Mouse (Mus musculus) embryonic facial prominence, embryonic 15.5 days (tissue): Measurements from ENCODE around the gene Taar8c. TPM values are rescaled to one million over a fixed set of nuclear protein-coding genes. Genes with fewer than 3 reads are reported as not detected.
"Not testable (repeated sequence)": the region's sequence is repeated elsewhere in the genome, so short reads cannot be mapped to it uniquely, and the experiment has no call there.

Experiments used
- ATAC-seq: fragments of 200-750 bp; cut with Nextera tagmentation; 2 replicates; pipeline ENCODE4 v1.8.0; 2017; ENCODE audit warnings: low read depth, moderate TSS enrichment; ENCODE audit not compliant: insufficient number of reproducible peaks, low FRiP score, low TSS enrichment
- H3K27ac ChIP-seq: fragments of 300-500 bp; sonication (generic); replicated peaks from 2 replicates; pipeline ENCODE4 v1.5.1; 2015; ENCODE audit warnings: mild to moderate bottlenecking, inconsistent platforms
- H3K27me3 ChIP-seq: fragments of 300-500 bp; sonication (generic); 2 replicates; pipeline ENCODE4 v1.6.1; 2015; ENCODE audit warnings: inconsistent platforms
- H3K36me3 ChIP-seq: fragments of 300-500 bp; sonication (generic); 2 replicates; pipeline ENCODE4 v1.6.1; 2015; ENCODE audit warnings: mild to moderate bottlenecking, inconsistent platforms
- H3K4me1 ChIP-seq: fragments of 300-500 bp; sonication (generic); 2 replicates; pipeline ENCODE4 v1.6.1; 2015; ENCODE audit warnings: inconsistent platforms
- H3K4me2 ChIP-seq: fragments of 300-500 bp; sonication (generic); replicated peaks from 2 replicates; pipeline ENCODE4 v1.6.1; 2015; ENCODE audit warnings: mild to moderate bottlenecking, inconsistent platforms
- H3K4me3 ChIP-seq: fragments of 300-500 bp; sonication (generic); replicated peaks from 2 replicates; pipeline ENCODE4 v1.5.1; 2015; ENCODE audit warnings: mild to moderate bottlenecking, inconsistent platforms
- H3K9ac ChIP-seq: fragments of 300-500 bp; sonication (generic); 2 replicates; pipeline ENCODE4 v1.6.1; 2015; ENCODE audit warnings: inconsistent platforms
- H3K9me3 ChIP-seq: fragments of 300-500 bp; sonication (generic); replicated peaks from 2 replicates; pipeline ENCODE4 v1.6.1; 2016; ENCODE audit warnings: inconsistent platforms
- WGBS: fragments of 180-500 bp; shearing (Covaris S2); methylation state at CpG from one replicate; pipeline ENCODE4 v1.1.7; 2015; 5-methylcytosine and 5-hydroxymethylcytosine counted together
- polyA plus RNA-seq: library from polyadenylated mRNA; unstranded; fragments of >200 nt; fragmentation: Nextera tagmentation; extraction: Ambion mirVana; gene quantifications from 2 replicates; pipeline ENCODE4 v1.2.1, GENCODE M21; 2015

The Taar8c gene
- polyA plus RNA-seq, 1 experiment from 2014 or later, result not detected

DNA sequence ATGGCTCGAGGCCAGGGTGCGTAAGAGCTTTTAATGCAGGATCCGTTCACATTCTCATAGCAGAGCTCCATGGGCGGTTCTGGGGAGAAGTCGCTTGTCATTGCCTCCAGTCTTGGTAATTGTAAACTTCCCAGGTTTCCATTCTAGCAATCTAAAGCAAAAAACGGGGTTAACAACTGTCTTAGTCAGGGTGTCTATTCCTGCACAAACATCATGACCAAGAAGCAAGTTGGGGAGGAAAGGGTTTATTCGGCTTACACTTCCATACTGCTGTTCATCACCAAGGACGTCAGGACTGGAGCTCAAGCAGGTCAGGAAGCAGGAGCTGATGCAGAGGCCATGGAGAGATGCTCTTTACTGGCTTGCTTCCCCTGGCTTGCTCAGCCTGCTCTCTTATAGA is 7.7 kb upstream of the Taar8c start, which contains the start of gene Taar9:
Taar9 (minus strand) TSS at position 101 of the 400 bp plus-strand sequence.
- ATAC-seq, H3K27me3 ChIP-seq, H3K9me3 ChIP-seq, H3K9ac ChIP-seq, H3K4me1 ChIP-seq, H3K4me2 ChIP-seq, H3K4me3 ChIP-seq, H3K27ac ChIP-seq, H3K36me3 ChIP-seq: not testable (repeated sequence)
- WGBS, result 84% methylated on average over 8 of the region's 8 CpGs

DNA sequence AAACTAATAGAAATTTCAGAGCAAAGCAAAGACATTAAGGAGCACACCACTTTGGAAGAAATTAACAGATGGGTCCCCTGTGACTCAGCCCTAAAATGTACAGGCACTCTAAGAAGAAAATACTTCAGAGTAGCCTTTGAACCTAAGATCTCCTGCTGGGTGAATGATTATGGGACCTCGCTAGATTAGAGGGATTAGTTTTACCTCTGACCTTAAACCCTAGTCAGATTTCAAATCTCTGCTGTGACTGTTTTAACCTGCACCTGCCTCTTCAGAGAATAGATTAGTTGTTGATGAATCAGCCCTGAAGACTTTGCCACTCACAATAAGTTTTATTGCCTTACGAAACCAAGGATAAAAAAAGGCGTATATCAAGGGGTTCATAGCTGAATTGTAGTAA is 6.5 kb upstream of the Taar8c start:
- Histone ChIP-seq H3K27me3 (no peaks in the 10 kb centered on the region), H3K9ac (no peak overlapping the region), H3K4me1 (no peaks in the 10 kb centered on the region), H3K9me3 (no peaks in the 10 kb centered on the region), H3K4me3 (no peak overlapping the region), H3K36me3 (no peaks in the 10 kb centered on the region), H3K27ac (no peak overlapping the region), H3K4me2 (no peak overlapping the region)
- 60% methylated on average over 3 of the region's 3 CpGs for WGBS
- ATAC-seq, result no peak

DNA sequence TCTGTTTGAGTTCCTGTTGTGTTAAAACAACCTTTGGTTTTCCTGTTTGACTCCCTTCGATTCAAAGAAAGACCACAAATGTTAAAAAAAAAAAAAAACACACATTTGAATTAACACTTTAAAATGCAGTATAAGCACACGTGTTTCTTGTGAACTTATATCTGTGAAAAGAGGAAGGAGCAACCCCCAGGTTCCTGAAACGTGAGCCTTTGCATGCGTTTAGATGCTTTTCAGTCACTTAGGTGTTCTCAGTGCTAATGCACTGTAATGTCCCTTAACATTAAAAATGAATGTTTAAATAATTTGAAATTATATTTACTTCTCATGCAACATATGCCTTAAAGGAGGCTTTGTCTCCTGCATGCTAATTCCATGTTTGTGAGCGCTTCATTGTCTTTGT is 6.0 kb upstream of the Taar8c start:
- Histone ChIP-seq H3K4me3 (no peak overlapping the region), H3K9ac (no peak overlapping the region), H3K36me3 (no peaks in the 10 kb centered on the region), H3K4me2 (no peak overlapping the region), H3K4me1 (no peaks in the 10 kb centered on the region), H3K27ac (no peak overlapping the region), H3K9me3 (no peaks in the 10 kb centered on the region), H3K27me3 (no peaks in the 10 kb centered on the region)
- no peak for ATAC-seq
- 56% methylated on average over 5 of the region's 5 CpGs for WGBS

DNA sequence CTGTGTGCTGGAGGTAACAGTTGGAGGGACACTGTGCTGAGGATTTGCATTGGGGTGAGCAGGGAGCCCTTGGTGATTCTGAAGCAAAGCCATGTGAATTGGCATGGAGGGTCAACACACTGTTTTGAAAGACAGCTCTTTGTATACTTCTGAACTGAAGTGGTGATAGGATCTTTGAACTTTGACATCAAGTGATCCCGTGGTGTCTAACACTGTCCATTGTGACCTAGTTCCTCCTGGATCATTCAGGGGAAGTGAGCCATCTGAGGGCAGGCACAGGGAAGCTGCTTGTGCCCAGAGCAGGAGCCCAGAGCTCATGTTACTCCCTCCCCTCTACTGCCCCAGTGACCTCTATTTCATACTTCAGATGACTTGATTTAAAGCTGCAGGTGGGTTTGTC is 1.6 kb upstream of the Taar8c start:
- not testable (repeated sequence) for ATAC-seq, H3K4me1 ChIP-seq, H3K27me3 ChIP-seq, H3K36me3 ChIP-seq, H3K9me3 ChIP-seq, H3K4me2 ChIP-seq, H3K4me3 ChIP-seq, H3K27ac ChIP-seq, H3K9ac ChIP-seq
- WGBS, result 17% methylated on average over 1 of the region's 1 CpGs

DNA sequence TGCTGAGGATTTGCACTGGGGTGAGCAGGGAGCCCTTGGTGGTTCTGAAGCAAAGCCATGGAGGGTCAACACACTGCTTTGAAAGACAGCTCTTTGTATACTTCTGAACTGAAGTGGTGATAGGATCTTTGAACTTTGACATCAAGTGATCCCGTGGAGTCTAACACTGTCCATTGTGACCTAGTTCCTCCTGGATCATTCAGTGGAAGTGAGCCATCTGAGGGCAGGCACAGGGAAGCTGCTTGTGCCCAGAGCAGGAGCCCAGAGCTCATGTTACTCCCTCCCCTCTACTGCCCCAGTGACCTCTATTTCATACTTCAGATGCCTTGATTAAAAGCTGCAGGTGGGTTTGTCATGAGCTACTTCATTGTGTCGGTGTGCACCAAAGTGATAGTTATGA is 4.7 kb downstream of the Taar8c start:
- not testable (repeated sequence) for ATAC-seq, H3K4me2 ChIP-seq, H3K36me3 ChIP-seq, H3K27ac ChIP-seq, H3K4me1 ChIP-seq, H3K27me3 ChIP-seq, H3K4me3 ChIP-seq, H3K9ac ChIP-seq, H3K9me3 ChIP-seq
- WGBS, result 30% methylated on average over 2 of the region's 2 CpGs

DNA sequence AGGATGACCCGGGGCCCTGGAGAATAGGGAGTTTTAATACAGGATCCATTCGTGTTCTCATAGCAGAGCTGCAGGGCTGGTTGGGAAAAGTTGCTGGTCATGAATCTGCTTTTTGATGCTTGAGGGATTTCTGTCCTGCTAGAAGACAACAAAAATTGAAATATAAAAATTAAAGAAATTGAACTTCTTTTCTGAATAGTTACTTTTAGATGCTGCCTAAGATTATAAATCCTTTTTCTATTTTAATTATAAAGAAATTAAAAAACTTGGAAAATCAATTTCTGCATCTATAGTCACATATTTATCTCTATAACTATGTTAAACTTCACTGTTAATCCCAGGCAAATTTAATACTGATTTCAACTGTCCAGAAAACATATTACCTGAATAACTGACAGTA is 9.5 kb downstream of the Taar8c start, which contains the start of gene Taar8b:
Taar8b (minus strand) TSS at position 101 of the 400 bp plus-strand sequence.
- no peak within 1 kb of the TSS for H3K4me3 ChIP-seq
- no peaks in the 10 kb centered on the region for H3K27me3 ChIP-seq
- no peak within 1 kb of the TSS for H3K4me2 ChIP-seq
- no peaks in the 10 kb centered on the region for H3K36me3 ChIP-seq
- WGBS, result 56% methylated on average over 2 of the region's 2 CpGs
- H3K4me1 ChIP-seq, result no peaks in the 10 kb centered on the region
- no peaks in the 10 kb centered on the region for H3K9me3 ChIP-seq
- ATAC-seq, result no peak
- no peak within 1 kb of the TSS for H3K27ac ChIP-seq
- H3K9ac ChIP-seq, result no peak within 1 kb of the TSS

DNA sequence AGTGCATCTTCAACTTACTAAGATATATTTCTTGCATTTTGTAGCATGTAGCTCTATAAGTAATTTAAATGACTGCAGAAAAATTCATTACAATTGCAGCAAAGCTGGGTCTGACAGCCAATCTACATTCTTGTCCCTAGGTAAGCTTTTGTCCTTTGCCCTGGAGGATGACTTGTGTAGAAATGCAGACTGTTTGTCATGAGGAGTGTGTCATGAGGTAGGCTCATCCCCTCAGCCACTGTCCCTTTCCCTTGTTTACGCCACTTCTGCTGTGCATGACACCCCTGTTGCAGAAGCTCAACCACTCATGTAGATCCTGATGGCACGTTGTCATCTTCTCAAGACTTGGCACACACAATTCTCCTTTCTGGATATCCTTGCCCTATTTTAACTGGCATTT is 14.5 kb downstream of the Taar8c start:
- H3K4me2 ChIP-seq, result no peak overlapping the region
- no peak overlapping the region for H3K27ac ChIP-seq
- ATAC-seq, result no peak
- no peaks in the 10 kb centered on the region for H3K4me1 ChIP-seq
- H3K4me3 ChIP-seq, result no peak overlapping the region
- 85% methylated on average over 2 of the region's 2 CpGs for WGBS
- no peaks in the 10 kb centered on the region for H3K27me3 ChIP-seq
- H3K9ac ChIP-seq, result no peak overlapping the region
- no peaks in the 10 kb centered on the region for H3K36me3 ChIP-seq
- no peaks in the 10 kb centered on the region for H3K9me3 ChIP-seq

DNA sequence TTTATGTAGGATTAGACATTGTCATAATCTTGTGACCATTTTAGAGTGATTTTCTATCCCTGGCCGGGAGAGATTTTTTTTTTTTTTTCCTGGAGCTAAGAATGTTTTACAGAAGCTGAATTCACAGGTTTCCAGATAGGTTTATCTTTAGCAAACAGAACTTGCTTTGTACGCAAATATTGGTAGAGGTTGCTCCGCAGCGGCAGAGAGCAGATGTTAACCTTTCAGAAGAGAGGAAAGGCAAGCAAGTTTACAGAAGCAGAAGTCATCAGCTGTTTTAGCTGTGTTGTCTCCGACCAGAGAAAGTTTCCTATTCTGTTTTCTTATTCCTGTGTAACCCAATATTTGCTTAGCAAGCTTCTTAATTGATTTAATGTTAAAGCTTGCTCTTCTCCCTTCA is 15.2 kb downstream of the Taar8c start:
- H3K36me3 ChIP-seq, result no peaks in the 10 kb centered on the region
- H3K4me3 ChIP-seq, result no peak overlapping the region
- no peak for ATAC-seq
- H3K27ac ChIP-seq, result no peak overlapping the region
- H3K4me2 ChIP-seq, result no peak overlapping the region
- WGBS, result 66% methylated on average over 5 of the region's 5 CpGs
- no peaks in the 10 kb centered on the region for H3K9me3 ChIP-seq
- H3K27me3 ChIP-seq, result no peaks in the 10 kb centered on the region
- no peaks in the 10 kb centered on the region for H3K4me1 ChIP-seq
- H3K9ac ChIP-seq, result no peak overlapping the region

DNA sequence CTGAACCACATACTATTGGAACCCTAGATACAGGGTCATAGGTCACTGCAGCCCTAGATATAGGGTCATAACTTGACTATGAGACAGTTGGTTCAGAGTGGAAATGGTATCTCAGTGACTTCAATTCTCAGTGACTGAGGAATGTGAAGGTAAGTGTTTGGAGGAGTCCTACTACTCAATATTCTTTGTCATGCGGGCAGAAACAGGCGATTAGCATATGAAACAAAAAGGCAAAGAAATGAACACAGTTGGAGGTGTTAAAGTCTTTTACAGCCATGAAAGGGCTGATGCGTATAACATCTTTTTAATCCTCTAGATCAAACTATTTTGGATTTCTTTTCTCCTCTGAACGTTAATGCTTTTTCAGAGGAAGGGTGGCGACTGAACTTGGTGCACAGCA is 15.8 kb downstream of the Taar8c start:
- H3K4me2 ChIP-seq, result no peak overlapping the region
- H3K36me3 ChIP-seq, result no peaks in the 10 kb centered on the region
- H3K9me3 ChIP-seq, result no peaks in the 10 kb centered on the region
- no peak overlapping the region for H3K9ac ChIP-seq
- WGBS, result 77% methylated on average over 5 of the region's 5 CpGs
- no peaks in the 10 kb centered on the region for H3K4me1 ChIP-seq
- no peaks in the 10 kb centered on the region for H3K27me3 ChIP-seq
- H3K4me3 ChIP-seq, result no peak overlapping the region
- H3K27ac ChIP-seq, result no peak overlapping the region
- ATAC-seq, result no peak

DNA sequence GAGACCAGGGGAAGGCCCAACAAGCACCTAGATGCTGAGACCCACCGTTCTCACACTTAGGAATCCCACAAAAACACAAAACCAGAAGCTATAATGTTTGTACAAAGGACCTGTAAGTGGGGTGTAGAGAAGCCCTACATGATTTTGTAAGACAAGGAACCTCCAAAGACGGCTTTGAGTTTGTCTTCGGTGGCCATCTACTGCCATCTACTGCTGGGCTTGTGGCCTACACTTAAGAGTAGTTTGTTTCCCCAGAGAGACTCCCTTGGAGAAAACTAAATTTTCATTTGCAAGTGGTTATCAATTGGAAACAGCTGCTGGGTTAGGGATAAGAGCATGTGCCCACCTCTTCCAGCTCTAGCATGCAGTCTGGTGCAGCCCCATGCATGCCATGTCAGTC is 21.5 kb downstream of the Taar8c start:
- Histone ChIP-seq H3K27me3 (no peaks in the 10 kb centered on the region), H3K27ac (no peak overlapping the region), H3K4me1 (no peaks in the 10 kb centered on the region), H3K4me2 (no peak overlapping the region), H3K9me3 (no peaks in the 10 kb centered on the region), H3K4me3 (no peak overlapping the region), H3K9ac (no peak overlapping the region), H3K36me3 (no peaks in the 10 kb centered on the region)
- no peak for ATAC-seq
- 35% methylated on average over 3 of the region's 3 CpGs for WGBS

DNA sequence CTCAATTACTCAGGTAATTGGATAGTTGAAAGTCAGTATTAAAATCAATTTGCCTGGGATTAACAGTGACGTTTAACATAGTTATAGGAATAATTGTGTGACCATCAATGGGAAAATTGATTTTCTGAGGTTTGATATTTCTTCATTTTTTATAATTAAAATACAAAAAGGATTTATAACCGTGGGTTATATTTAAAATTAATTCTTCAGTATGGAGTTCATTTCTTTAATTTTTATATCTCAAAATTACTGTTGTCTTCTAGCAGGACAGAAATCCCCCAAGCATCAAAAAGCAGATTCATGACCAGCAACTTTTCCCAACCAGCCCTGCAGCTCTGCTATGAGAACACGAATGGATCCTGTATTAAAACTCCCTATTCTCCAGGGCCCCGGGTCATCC is 25.5 kb downstream of the Taar8c start, which contains the start of gene Taar8a:
Taar8a (plus strand) TSS at position 301 of the 400 bp plus-strand sequence.
- not testable (repeated sequence) for ATAC-seq, H3K36me3 ChIP-seq, H3K4me2 ChIP-seq, H3K4me1 ChIP-seq, H3K27me3 ChIP-seq, H3K27ac ChIP-seq, H3K9ac ChIP-seq, H3K9me3 ChIP-seq, H3K4me3 ChIP-seq
- WGBS, result 65% methylated on average over 2 of the region's 4 CpGs

DNA sequence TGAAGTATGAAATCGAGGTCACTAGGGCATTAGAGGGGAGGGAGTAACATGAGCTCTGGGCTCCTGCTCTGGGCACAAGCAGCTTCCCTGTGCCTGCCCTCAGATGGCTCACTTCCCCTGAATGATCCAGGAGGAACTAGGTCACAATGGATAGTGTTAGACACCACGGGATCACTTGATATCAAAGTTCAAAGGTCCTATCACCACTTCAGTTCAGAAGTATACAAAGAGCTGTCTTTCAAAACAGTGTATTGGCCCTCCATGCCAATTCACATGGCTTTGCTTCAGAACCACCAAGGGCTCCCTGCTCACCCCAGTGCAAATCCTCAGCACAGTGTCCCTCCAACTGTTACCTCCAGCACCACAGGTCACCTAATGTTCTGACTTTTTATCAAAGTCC is 27.0 kb downstream of the Taar8c start:
- H3K9me3 ChIP-seq, H3K4me3 ChIP-seq, H3K27me3 ChIP-seq, H3K4me1 ChIP-seq, ATAC-seq, H3K27ac ChIP-seq, H3K9ac ChIP-seq, H3K36me3 ChIP-seq, H3K4me2 ChIP-seq: not testable (repeated sequence)
- WGBS, result 19% methylated on average over 2 of the region's 2 CpGs
